Mouse (Mus musculus) urinary bladder, adult 2 months (tissue): Measurements from ENCODE around the gene Adgre4. TPM values are rescaled to one million over a fixed set of nuclear protein-coding genes. Genes with fewer than 3 reads are reported as not detected.

ENCODE experiments used
- polyA plus RNA-seq: library from polyadenylated mRNA; depleted of rRNA; stranded (reverse); fragments of >200 nt; gene quantifications from 2 replicates; pipeline ENCODE4 v1.2.3, GENCODE M21; 2012; rRNA removed

The Adgre4 gene
- polyA plus RNA-seq, 1 experiment = 0.58 TPM

Other genes starting within 250 kb of the Adgre4 start
- 0.01 TPM in 1 of 2 replicates, not detected in the other for gene Vmn2r118, start 124.8 kb upstream of the Adgre4 start, polyA plus RNA-seq
- gene Pot1b, start 37.4 kb upstream of the Adgre4 start, polyA plus RNA-seq = 11.1 and 13.9 TPM in 2 replicates
- gene Zfp119a, start 128.9 kb downstream of the Adgre4 start, polyA plus RNA-seq = 4.7 and 5.2 TPM in 2 replicates
- 8.4 and 8.8 TPM in 2 replicates for gene Zfp959, start 142.1 kb downstream of the Adgre4 start, polyA plus RNA-seq
- 5.4 TPM in 2 replicates for gene Zfp119b, start 199.5 kb downstream of the Adgre4 start, polyA plus RNA-seq
- 2.9 and 3.1 TPM in 2 replicates for gene Ebi3, start 202.7 kb downstream of the Adgre4 start, polyA plus RNA-seq
- gene Yju2, start 209.1 kb downstream of the Adgre4 start, polyA plus RNA-seq = 10.1 and 11.1 TPM in 2 replicates
- gene Shd, start 220.5 kb downstream of the Adgre4 start, polyA plus RNA-seq = 1.0 and 1.7 TPM in 2 replicates
- 0.57 and 1.2 TPM in 2 replicates for gene Fsd1, start 236.5 kb downstream of the Adgre4 start, polyA plus RNA-seq